Mouse (Mus musculus): ENCODE data around the gene Psmd5. TPM values are rescaled to one million over a fixed set of nuclear protein-coding genes. Genes with fewer than 3 reads are reported as not detected.
"Not testable (repeated sequence)": the region's sequence is repeated elsewhere in the genome, so short reads cannot be mapped to it uniquely, and the experiment has no call there.

The Psmd5 gene
- total RNA-seq, 2 experiments from 2014 or later: 37.3 to 42.7 TPM

DNA sequence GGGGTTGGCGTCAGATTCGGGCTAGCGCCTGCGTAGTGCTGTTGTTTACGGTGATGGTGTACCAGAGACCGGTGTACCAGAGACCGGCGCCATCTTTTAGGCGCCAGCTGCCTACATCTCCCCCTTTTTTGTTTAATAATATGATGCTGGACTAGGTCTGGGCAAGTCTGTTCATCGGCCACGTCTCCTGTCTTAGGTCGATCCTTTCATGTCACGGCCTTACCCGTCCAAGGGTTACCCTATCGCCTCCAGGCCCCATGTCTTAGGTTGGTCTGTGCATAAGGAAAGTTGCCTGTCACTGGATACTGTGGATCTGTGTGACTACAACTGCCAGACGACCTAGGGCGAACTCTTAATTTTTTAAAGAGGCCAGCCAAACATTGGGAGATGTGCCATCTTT lies 44.7 kb downstream of the Psmd5 start:
- not testable (repeated sequence) for DNase-seq (ENCODE audit: low spot score in 2 of 2)

DNA sequence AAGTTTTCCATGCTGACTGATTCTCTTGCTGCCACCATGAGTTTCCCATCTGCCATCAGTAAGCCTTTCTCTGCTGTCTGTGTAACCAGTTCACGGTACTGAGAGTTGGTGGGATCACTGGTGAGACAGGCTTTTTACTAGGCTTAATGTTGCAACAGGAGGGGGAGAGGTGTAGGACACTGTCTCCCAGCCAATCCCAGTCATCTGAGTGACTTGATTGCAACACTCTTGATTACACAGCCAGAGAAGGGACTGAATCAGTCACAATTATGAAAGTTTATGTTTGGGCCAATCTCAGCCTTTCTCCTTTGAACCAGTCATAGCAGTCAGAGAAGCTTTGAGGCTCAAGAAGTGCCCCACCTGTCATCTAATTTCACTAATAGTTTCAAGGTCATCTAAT lies 46.7 kb downstream of the Psmd5 start:
- no peak for DNase-seq (ENCODE audit: low spot score in 2 of 2)

DNA sequence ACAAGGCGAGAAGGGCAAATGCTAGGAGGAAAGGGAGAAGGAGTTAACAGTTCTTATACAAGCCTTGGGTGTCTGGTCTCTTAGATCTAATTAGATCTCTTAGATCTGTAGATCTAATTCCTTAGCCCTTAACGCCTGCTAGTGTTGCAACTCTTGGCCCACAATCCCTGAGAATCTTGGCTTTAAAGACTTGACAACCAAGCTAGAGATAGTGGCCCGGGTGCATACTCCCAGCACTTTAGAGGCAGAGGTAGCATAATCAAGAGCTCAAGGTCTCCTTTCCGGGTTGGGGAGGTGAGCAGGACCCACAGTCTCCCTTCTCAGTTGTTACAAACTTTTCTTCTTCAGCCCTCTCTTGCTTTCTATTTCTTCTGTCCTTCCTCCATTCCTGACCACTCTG lies 47.2 kb downstream of the Psmd5 start:
- no peak for DNase-seq (ENCODE audit: low spot score in 2 of 2)

DNA sequence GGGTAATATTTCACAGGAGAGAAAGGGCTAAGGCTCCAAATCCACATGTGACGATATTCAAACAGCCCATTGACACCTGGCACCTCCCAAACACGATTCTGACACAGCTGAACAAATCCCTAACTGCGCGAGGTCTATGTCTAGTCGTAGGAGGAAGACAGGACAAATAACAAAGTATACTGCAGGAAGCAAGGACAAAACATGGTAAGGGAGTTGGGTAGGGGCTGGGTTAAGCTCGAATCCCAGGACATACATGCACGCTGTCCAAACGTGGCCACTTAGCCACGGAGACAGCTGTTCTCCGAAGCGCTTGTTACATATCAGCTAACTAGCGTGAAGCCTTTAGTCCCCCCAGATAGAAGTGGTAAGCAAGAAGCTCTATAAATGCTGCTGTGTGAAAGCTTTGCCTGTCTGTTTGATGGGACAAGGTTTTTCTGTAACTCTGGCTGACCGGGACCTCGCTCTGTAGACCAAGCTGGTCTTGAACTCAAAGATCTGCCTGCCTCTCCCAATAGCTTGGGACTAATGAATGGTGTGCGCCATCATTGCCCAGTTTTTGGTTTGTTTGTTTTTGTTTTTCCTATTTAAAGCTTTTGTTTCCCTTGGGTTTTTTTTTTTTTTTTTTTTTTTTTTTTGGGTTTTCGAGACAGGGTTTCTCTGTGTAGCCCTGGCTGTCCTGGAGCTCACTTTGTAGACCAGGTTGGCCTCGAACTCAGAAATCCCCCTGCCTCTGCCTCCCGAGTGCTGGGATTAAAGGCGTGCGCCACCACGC lies 48.1 kb downstream of the Psmd5 start:
- peak in 1 of 2 experiments; percentile 9 for DNase-seq (ENCODE audit: low spot score in 2 of 2)

DNA sequence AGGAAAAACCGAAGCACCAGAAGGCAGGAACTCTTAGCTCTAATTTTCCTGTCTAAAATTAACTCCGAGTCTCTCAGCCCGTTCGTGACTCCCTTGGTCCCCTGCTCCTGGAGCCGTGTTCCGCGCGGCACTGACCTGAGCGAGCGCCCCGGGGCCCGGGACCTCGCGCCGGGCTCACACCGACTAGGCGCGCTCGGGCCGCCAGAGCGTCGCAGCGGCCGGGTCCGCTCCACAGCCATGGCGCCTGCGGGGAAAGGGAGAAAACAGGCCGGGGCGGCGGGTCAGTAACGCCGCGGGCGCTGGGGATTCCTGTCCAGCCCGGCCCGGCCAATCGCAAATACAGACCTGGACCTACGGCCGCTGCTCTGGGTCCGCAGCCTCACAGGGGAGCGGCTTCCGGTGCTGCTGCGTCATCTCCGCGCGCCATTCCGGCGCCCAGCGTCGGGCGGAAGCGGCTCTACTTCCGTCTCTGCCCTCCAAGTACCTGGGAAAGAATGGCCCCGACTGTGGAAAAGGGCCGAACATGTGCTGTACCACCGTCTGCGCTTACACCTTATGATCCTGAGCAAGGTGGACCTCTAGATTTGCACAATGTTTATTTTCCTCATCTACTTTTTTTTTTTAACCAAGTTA lies 48.8 kb downstream of the Psmd5 start, which contains the start of gene Fbxw2:
Gene Fbxw2 (minus strand): TSS at position 485 of the 633 bp plus-strand sequence.
- DNase-seq (ENCODE audit: low spot score in 2 of 2): peak; percentile 86 to 91

DNA sequence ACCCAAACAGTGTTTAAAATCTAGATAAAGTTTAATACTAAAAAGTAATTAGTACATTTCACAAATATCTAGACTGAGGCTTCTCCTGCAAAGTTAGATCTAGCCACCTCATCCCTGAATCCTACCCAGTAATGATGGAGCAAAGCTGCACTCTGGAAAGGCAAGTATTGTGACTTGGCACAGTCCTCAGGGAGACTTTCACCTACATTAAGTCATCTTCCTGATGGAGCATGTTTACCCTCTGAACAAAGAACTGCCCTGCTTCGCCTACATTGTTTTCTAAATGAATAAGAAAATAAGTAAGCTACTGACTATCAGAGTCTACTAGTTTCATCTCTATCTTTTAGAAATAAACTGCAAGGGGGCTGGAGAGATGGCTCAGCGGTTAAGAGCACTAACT lies 56.3 kb downstream of the Psmd5 start:
- no peak for DNase-seq (ENCODE audit: low spot score in 2 of 2)

DNA sequence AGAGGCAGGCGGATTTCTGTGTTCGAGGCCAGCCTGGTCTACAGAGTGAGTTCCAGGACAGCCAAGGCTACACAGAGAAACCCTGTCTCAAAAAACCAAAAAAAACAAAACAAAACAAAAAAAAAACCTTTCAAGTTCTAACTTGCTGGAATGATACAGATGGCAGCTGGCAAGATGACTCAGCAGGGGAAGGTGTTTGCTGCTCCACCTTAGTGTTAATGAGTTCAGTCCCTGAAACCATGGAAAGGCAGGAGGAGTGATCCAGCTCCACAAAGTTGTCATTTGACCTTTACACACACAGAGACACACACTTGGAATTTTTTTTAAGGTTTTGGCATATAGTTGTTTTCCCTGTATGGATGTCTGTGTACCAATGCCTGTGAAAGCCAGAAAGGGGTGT lies 58.9 kb downstream of the Psmd5 start:
- DNase-seq (ENCODE audit: low spot score in 2 of 2): not testable (repeated sequence)

DNA sequence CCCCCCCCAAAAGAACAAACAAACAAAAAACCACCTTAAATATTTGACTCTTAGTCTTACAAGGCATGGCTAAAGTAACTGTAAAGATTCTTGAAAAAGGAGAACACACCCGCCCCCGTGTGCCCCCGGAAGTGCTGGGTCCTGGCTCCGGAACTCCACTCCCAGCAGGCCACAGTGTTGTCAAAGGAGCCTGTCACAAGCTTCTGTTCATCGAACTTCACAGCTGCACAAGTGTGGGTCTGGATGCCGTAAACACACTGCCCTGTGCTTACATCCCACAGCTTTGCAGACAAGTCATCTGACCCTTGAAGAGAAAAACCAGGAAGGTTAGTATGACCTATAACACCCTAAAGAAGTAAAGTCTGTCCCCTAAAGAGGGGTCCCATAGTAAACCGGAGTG lies 62.1 kb downstream of the Psmd5 start:
- DNase-seq (ENCODE audit: low spot score in 2 of 2): no peak

DNA sequence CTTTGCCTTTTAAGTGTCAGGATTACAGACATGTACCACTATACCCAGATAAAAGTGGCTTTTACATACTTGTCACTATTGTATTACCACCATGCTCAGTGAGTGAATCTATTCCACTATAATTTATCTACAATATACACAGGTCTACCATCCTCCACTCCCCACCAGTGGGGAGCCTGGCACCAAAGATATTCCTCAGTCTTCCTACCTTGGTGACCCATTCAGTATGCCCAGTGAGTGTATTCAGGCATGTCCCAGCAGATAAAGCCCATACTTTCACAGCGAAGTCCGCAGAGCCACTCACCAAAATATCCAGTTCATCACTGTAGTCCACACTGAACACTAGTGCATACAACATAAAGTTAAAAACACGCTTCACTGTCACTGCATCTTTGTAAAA lies 64.0 kb downstream of the Psmd5 start:
- no peak for DNase-seq (ENCODE audit: low spot score in 2 of 2)

DNA sequence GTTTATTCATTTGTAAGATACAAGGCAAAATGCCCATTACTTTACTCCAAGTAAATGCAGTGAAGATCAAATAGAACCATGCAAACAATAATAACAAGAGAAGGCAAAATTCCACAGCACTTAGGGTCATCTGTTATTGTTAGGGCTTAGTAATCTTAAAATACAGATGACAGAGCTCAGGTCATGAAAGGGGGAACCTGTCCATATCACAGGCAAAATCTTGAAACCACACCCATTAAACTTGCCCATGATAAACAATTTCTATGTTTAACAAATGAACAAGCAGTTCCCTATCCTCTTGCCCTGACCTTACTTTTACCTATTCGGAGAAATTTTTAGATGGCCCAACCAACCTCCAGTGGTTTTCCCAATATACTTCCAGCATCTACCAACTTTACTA lies 65.2 kb downstream of the Psmd5 start:
- DNase-seq (ENCODE audit: low spot score in 2 of 2): no peak

DNA sequence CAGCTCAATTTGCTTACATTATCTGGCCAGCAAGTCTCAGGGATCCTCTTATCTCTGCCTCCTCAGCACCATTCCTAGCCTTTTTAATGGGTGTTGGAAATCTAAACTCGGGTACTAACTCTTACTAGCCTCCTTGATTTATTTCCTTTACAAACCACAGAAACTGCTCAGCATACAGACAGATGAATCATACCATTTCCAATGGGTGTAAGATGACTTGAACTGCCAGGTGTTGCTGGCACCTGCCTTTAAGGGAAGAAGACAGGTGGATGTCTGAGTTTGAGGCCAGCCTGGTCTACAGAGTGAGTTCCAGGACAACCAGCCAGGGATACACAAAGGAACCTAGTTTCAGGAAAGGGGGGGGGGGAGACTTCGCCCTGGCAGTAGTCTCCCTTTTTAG lies 66.7 kb downstream of the Psmd5 start:
- DNase-seq (ENCODE audit: low spot score in 2 of 2): no peak

DNA sequence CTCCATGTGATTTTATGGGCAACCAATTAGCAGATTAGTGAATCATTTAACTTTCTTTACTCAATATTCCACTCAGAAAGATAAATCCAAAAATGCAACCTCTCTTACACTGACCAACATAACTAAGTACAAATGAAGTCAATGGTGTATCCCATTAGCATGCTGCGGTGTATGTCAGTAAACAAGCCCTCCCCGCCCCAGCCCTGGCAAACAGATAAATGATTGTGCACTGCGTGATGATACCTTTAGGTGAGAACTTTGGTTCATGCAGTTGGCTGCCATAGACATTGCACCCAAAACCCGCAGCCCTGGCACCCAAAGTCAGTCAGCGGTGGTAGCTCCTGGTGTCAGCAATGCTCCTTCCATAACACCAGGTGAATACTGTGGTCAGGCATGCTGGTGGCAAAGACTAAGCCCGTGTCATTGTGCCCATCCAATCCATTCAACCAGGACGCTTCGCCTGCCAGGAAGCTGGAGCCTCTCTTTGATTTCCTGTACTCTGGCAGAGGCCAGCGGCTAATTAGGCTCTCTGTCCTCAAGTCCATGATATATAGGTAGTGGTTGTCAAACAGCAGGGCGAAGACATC lies 69.3 kb downstream of the Psmd5 start:
- no peak for DNase-seq (ENCODE audit: low spot score in 2 of 2)

DNA sequence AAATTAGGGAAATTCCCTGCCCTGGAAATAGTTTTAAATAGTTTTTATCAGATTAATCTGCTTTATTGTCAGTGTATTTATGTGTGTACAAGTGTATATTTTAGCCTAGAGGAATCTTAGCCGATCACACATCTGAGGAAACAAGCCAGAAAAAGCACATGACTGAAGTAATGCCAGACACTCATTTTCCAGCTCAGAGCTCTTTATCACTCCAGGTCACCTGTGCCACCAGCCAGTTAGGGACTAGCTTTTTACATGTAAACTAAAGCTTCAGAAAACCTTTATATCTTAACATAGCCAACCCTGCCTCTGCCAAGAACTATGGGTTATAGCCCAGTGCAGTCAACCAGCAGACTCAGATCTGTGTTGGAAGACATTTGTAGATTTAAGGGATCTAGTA lies 70.0 kb downstream of the Psmd5 start:
- DNase-seq (ENCODE audit: low spot score in 2 of 2): no peak

DNA sequence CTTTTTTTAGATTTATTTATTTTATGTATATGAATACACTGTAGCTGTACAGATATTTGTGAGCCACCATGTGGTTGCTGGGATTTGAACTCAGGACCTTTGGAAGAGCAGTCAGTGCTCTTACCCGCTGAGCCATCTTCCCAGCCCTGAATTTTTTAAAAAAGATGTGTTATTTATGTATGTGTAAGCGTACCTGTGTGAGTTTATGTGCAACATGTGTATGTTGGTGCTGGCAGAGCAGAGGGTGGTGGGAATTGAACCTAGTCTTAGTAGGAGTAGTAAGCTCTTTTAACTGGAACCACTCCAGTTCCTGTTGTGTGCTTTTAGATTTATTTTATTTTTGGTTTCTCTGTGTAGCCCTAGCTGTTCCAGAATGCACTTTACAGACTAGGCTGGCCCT lies 70.6 kb downstream of the Psmd5 start:
- DNase-seq (ENCODE audit: low spot score in 2 of 2): no peak

DNA sequence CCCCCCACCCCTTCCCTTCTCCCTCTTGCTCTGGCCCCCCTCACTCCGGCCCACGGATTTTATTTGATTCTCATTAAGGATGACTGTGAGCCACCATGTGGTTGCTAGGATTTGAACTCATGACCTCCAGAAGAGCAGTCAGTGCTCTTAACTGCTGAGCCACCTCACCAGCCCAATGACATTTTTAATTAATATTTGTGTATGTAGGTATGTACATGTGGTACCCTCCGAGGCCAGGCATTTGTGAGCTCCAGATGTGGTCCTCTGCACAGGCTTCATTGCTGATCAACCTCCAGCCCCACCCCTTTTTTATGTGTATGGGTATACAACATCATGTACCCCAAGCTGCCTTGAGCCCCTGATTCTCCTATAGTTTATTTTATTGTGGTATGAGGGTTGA lies 71.0 kb downstream of the Psmd5 start:
- no peak for DNase-seq (ENCODE audit: low spot score in 2 of 2)

DNA sequence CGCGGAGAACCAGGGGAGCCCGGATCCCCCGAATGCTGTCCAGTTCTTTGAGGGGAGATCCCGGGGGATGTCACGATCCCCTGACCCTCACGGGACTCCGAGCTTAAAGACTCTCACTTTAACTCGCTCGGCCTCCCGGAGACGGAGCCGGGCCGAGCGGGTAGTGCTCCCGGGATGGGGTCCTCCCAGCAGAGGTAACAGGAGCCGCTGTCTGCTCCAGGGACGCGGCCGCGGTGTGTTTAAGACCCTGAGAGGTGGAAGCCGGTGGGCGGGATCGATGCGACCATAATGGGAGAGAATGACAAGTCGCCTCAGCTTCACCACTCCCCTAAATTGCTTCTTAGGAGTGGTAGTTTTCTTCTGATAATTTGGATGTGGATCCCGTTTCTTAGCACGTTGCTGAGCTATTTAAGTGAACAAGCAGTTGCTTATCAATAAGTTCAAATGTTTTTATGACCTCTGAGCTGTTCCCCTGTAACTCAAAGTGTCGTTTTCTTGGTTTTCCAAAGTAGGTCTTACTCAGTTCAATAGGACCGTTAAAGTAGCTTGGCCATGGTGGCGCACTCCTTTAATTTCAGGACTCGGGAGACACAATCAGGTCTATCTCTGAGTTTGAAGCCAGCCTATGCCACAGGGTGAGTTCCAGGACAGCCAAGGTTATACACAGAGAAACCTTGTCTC lies 72.1 kb downstream of the Psmd5 start:
- DNase-seq (ENCODE audit: low spot score in 2 of 2): peak; percentile 16 to 39

DNA sequence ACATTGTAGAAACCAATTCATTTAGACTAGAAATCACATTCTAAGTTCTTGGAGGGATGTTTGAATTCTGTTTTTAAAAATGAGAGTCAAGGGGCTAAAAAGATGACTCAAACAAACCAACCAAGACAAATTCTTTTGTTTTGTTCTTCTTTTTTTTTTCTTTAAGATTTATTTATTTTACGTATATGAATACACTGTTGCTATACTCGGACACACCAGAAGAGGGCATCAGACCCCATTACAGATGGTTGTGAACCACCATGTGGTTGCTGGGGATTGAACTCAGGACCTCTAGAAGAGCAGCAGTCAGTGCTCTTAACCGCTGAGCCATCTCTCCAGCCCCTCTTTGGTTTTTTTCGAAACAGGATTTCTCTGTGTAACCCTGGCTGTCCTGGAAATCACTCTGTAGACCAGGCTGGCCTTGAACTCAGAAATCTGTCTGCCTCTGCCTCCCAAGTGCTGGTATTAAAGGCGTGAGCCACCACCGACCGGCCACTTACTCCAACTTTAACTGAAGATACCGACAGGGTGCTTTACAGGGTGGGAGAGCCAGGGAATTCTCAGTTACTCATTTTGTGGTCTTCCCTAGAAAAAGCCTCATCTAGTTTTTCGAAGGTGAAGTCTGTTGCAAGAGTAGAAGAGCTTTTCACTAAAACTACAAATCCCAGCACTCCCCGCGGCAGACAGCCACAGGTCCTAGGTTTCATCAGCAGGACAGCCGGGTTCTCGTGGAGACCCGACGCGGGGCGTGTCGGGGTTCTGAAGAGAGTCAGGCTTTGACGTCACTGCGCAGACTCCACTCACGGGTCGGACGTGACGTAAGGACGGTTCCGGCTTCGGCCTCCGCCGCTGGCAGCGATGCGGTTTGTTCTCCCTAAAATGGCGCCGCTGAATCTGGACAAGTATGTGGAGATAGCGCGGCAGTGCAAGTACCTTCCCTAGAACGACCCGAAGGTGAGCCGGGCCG lies 73.0 kb downstream of the Psmd5 start:
- DNase-seq (ENCODE audit: low spot score in 2 of 2): peak; percentile 96 to 98

DNA sequence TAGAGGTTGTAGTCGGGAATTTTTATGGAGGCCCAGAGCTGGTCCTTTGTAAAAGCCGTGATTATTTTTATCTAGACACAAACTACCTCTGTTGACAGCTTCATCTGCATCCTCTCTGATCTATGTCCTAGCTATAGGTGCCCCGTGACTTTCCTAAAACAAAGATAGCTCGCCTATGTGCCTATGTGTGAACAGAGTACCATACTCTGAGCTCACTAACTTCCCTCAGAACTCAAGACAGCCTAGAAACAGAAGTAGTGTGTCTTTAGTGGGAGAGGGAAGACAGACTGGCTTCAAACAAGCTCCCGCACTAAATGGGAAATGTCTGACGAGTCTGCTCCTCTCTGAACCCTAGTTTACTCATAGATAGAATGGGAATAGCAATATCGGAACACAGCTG lies 74.4 kb downstream of the Psmd5 start:
- DNase-seq (ENCODE audit: low spot score in 2 of 2): no peak

Data from layer of hippocampus, postnatal 14 days (tissue).